Mouse (Mus musculus): Measurements from ENCODE around the gene Mrpl47.
A peak's percentile ranks its signal among the peaks of the same experiment; 100 is the strongest.
"Not testable (repeated sequence)": the region's sequence is repeated elsewhere in the genome, so short reads cannot be mapped to it uniquely, and the experiment has no call there.

Mrpl47 gene

DNA sequence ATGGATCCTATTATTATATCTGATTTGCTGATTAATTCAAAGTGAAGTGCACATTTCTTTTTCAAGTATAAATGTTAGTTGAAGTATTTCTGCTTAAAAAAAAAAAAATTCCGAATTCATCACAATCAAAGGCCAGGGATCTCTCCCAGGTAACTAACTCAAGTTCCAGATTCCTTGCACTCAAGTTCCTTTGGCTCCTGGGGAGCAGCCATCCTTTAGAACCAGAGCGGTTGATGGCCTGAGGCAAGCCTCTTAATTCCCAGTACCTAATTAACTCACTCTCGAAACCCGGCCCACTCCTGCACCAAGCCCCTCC lies 29.4 kb downstream of the Mrpl47 start:
- no peak for DNase-seq (ENCODE audit: low read depth, low spot score)

DNA sequence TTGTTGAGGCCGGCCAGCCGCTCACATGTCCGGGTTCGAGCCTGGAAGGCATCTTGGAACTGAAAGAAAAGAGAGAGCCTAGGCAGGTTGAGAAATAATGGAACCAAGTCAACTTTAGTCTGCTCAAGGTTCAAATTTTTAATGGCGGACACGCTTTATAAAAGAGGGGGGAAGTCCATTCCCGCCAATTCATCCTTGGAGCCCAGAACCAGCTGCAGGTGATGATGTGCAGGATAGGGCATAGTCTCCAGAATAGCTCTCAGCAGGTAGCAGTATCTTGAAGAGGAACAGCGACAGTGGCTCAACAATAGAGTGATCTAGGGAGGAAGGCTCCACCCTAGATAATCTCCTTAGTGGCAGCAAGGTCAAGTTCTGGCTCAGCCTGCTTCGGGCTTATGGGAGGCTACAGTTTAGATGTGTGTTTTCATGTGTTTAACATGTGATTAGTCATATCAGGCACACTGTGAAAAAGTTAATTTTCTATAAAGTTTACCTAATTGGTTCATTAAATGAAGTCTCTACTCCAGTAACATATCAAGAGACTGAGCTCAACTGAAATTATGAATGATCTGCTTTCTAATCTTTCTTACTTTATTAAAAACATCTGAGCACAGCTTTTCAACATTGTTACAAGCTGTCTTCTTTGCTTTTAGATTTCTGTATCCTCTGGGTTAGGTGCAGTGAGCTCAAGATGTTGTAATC lies 31.6 kb downstream of the Mrpl47 start, which contains the start of gene Actl6a:
TSS of gene Actl6a (plus strand) at position 652 of the 702 bp plus-strand sequence.
- DNase-seq (ENCODE audit: low read depth, low spot score): not testable (repeated sequence)

GRCm38 (mm10) chr3:32704632-32705031 lies 32.8 kb downstream of the Mrpl47 start:
- DNase-seq (ENCODE audit: low read depth, low spot score): not testable (repeated sequence)

GRCm38 (mm10) chr3:32704021-32704420 lies 33.4 kb downstream of the Mrpl47 start:
- DNase-seq (ENCODE audit: low read depth, low spot score): not testable (repeated sequence)

DNA sequence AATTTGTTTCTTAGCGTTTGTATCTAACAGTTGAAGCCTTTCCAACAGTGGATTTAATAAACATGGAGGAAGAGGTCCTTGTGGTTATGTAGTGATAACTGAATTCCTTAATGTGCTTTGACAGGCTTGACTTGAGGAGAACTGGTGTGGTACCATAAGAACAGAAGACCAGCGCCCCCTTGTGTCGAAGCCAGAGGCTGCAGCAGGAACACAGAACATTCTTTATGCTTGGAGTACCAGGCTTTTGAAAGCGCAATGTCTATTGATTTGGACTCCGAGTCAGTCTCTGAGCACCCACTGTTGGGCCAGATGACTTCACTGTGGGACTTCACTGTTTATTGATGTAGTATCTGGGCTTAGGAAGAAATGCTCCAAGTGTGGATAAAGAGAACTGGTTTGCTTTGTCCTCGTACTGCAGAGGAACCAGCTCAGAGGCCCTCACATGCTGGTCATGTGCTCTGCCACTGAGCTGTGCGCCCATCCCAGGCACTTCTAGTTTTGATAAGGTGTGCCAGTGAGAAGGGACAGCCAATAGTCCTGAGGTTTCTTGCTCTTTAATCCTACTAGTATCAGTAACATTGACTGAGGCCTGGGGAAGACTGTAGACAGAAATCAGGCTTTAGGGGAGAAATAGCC lies 39.1 kb downstream of the Mrpl47 start:
- peak; percentile 86 for DNase-seq (ENCODE audit: low read depth, low spot score)

DNA sequence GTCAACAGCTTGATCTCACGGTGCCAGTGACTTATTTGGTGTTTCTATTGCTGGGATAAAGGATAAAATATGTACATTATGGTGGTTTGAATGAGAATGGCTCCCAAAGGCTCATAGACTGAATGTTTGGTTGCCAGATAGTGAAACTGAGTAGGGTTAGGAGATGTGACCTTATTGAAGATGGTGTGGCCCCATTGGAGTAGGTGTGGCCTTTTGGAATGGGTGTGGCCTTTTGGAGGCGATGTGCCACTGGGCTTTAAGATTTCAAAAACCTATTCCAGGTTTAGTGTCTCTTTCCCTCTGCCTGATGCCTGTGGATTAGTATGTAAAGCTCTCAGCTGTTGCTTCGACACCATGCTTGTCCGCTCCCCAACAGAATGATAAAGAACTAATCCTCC lies 41.8 kb downstream of the Mrpl47 start:
- no peak for DNase-seq (ENCODE audit: low read depth, low spot score)

DNA sequence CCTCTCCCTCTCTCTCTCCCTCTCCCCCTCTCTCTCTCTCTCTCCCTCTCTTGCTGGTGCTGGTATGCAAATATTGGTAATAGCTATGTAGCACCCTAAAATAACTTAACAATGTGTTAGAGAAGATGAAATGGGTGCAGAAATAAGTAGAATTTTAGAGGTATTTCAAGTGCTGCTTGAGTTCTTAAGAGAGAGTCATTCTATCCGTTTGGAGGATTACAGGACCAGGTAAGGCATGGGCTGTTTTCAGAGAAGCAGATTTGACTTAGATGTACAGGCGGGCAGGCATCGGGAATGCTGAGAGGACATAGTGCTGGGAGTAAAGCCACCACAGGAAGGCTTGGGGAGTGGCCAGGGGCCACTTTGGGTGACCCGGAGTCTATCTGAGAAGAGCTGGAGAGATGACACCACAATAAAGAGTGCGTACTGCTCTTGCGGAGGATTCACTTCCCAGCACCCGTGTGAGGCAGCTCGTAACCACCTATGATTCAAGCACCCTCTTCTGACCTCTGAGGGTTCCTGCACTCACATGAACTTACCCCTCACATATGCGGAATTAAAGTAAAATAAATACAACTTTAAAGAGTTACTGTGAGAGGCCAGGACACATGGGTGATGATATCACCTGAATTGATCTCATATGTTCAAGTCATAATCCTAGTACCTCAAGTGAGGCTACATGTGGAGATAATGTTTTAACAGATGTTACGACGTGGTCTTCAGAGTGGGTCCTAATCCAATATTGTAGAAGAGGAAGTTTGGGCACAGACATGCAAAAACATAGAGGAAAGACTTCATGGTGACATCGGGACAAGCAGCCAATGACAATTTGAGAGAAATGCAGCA lies 42.4 kb downstream of the Mrpl47 start:
- peak; percentile 25 for DNase-seq (ENCODE audit: low read depth, low spot score)

- no peak for DNase-seq (ENCODE audit: low read depth, low spot score)
Measured at GRCm38 (mm10) chr3:32694211-32694610, 43.2 kb downstream of the Mrpl47 start.

DNA sequence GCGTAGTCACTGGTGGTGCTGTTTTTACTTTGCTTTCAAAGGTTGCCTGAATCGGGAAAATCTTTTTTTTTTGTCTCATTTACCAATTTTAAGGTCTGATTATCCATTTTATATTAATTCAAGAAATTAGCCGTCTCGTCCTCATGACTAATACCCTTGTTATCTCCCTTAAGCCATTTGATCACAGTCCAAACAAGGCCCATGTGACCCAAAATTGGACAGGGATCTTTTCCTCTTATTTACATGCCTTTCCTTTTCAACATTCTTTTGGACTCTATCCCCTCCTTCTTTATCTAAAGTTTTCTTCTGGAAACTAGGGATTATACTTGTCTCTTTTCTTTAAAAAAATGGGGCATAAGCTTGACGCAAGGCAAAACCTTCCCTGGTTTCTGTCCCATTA lies 45.6 kb downstream of the Mrpl47 start:
- DNase-seq (ENCODE audit: low read depth, low spot score): no peak

DNA sequence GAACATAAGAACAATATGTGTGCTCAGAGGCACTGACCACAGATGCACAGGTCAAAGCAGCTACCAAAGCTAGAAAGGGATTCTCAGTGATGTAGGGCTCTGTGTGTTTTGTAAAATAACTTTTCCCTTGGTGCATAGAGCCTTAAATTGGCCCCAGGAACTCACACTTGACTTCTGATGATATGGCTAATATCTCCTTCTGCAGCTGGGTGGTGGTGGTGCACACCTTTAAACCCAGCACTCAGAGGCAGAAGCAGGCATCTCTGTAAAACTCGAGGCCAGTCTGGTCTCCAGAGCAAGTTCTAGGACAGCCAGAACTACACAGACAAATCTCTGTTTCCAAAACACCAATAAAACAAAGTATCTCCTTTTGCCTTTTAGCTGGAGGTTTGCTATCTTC lies 46.5 kb downstream of the Mrpl47 start:
- no peak for DNase-seq (ENCODE audit: low read depth, low spot score)

GRCm38 (mm10) chr3:32690008-32690407 lies 47.4 kb downstream of the Mrpl47 start:
- DNase-seq (ENCODE audit: low read depth, low spot score): no peak

- DNase-seq (ENCODE audit: low read depth, low spot score): no peak
Measured at GRCm38 (mm10) chr3:32689567-32689999, 47.8 kb downstream of the Mrpl47 start.

DNA sequence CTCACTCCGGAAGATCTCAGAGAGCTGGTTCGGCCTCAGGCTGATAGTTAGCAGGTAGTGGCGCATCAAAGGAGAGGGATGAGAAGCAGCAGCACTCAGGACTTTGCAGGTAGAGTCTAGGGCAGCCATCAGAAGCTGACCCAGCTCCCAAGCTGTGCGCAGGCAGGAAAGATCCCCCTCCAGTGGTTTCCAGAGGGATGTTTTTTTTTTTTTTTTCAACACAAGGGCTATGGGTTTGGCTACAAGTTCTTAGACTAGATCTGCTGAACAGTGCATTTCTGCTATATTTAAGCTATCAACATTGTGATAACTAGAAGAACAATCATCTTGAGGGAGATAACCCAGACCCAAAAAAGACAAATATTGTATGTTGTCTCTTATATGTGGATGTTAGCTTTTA lies 50.2 kb downstream of the Mrpl47 start:
- DNase-seq (ENCODE audit: low read depth, low spot score): no peak

GRCm38 (mm10) chr3:32686537-32686936 lies 50.9 kb downstream of the Mrpl47 start:
- no peak for DNase-seq (ENCODE audit: low read depth, low spot score)

DNA sequence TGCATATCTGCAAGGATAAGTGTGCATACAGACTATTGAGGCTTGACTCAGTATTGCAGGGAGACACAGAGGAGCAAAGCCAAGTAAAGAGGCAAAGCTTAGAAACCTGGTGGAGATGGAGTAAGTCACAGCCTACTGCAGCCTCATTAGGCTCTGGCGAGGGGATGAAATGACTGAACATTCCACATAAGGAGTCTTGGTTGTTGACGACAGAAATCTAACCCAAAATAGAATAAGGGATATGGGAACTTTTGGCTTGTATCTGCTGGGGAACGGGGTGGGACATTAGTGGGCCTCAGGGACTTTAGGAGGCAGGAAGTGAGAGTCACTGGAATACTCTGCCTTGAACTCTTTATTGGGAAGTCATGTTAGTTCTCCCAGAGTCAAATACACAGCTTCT lies 52.8 kb downstream of the Mrpl47 start:
- DNase-seq (ENCODE audit: low read depth, low spot score): no peak

GRCm38 (mm10) chr3:32682910-32683531 lies 54.4 kb downstream of the Mrpl47 start:
- no peak for DNase-seq (ENCODE audit: low read depth, low spot score)

DNA sequence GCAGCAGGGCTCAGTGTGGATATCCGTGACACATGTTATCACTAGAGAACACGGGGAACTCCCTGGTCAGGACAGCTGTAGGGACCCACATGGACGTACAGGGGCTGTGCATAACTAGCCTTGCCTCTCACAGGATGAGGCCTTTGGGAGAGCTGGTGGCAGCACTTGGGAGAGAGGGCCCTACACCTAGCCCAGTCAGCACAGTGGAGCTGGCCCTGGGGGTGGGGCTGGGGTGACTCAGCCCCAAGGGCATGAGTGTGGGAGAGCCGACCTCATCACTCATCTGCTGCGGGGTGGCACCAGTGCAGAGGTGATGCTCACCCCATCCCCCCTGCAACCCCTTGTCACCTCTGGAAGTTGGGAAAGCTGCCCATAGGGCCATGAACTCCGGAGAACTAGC lies 61.0 kb downstream of the Mrpl47 start:
- no peak for DNase-seq (ENCODE audit: low read depth, low spot score)
